Mouse (Mus musculus): ENCODE measurements around the gene Ryr2. TPM values are rescaled to one million over a fixed set of nuclear protein-coding genes. Genes with fewer than 3 reads are reported as not detected.

Ryr2 gene
- polyA plus RNA-seq, 1 experiment: not detected

DNA sequence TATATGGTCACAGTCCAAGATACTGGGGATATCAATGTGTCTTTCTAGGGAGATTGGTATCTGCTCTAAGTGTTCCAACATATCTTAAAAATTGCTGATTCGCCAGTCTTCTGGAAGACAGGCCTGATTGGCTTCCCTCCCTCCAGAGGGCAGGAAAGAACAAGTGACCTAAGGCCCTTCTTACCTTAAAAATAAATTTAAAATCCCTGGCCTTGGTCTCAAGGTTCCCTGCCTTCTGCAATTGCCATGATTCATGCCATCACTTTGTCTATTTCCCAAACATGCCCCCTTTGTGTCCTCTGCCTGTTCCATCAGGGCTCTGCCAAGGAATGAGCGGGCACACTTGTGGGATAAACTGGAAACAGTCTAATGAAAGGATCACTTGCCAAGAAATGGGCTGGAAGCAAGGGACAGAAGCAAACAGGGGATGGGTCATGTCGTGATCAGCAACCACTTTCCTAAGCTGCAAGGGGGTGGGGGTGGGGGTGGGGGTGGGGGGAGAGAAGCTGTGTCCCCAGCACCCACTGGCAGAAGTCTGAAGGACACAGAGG is 10.3 kb downstream of the Ryr2 start:
- Histone ChIP-seq H3K4me1 (ENCODE audit: control insufficient read depth, insufficient read depth, low read length) (0 out of 2 replicates have a peak, but pooled peaks cover 2% of the 10 kb centered on the region), H3K27ac (ENCODE audit: insufficient read depth, low read depth, low read length) (no peak overlapping the region), H3K4me3 (ENCODE audit: insufficient read depth, low read length) (no peak overlapping the region)
- TF ChIP-seq POLR2A (IDR thresholded peaks at IDR 0.05; ENCODE audit: borderline replicate concordance, low read depth, low read length) (no peak), CTCF (IDR thresholded peaks at IDR 0.05; ENCODE audit: low read depth, low read length) (no peak)

GRCm38 (mm10) chr13:12094569-12094968 is 12.2 kb downstream of the Ryr2 start:
- H3K4me1 ChIP-seq (ENCODE audit: control insufficient read depth, insufficient read depth, low read length): 0 out of 2 replicates have a peak, but pooled peaks cover 2% of the 10 kb centered on the region
- no peak overlapping the region for H3K27ac ChIP-seq (ENCODE audit: insufficient read depth, low read depth, low read length)
- H3K4me3 ChIP-seq (ENCODE audit: insufficient read depth, low read length): no peak overlapping the region
- TF ChIP-seq POLR2A (IDR thresholded peaks at IDR 0.05; ENCODE audit: borderline replicate concordance, low read depth, low read length): no peak

- no peak overlapping the region for H3K4me3 ChIP-seq (ENCODE audit: insufficient read depth, low read length)
Observed at GRCm38 (mm10) chr13:12093146-12093545, 13.6 kb downstream of the Ryr2 start.

GRCm38 (mm10) chr13:12092379-12093107 is 14.2 kb downstream of the Ryr2 start:
- H3K4me1 ChIP-seq (ENCODE audit: control insufficient read depth, insufficient read depth, low read length): 0 out of 2 replicates have a peak, but pooled peaks cover 2% of the 10 kb centered on the region
- TF ChIP-seq POLR2A (IDR thresholded peaks at IDR 0.05; ENCODE audit: borderline replicate concordance, low read depth, low read length) (no peak), CTCF (IDR thresholded peaks at IDR 0.05; ENCODE audit: low read depth, low read length) (no peak)
- H3K4me3 ChIP-seq (ENCODE audit: insufficient read depth, low read length): no peak overlapping the region
- H3K27ac ChIP-seq (ENCODE audit: insufficient read depth, low read depth, low read length): no peak overlapping the region

More at GRCm38 (mm10) chr13:12093146-12093545, 13.6 kb downstream of the Ryr2 start:
- Histone ChIP-seq H3K27ac (ENCODE audit: insufficient read depth, low read depth, low read length) (no peak overlapping the region), H3K4me1 (ENCODE audit: control insufficient read depth, insufficient read depth, low read length) (0 out of 2 replicates have a peak, but pooled peaks cover 2% of the 10 kb centered on the region)
- no peak for TF ChIP-seq CTCF (IDR thresholded peaks at IDR 0.05; ENCODE audit: low read depth, low read length)
- TF ChIP-seq POLR2A (IDR thresholded peaks at IDR 0.05; ENCODE audit: borderline replicate concordance, low read depth, low read length): no peak

DNA sequence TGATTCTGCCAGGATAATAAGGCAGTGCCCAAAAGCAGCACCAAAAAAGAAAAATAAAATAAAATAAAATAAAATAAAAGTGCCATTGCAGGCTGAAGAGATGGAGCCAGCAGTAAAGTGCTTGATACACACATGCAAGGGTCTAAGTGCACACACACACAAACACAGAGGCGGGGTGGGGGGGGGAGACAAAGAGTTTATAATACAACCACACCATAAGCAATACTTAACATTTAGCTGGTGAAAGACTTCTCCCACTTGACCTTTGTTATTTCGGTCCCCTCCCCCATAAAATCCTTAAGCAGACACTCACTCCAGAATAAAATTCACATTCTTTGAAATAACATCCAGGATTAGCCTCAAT is 22.7 kb downstream of the Ryr2 start:
- no peak overlapping the region for H3K4me3 ChIP-seq (ENCODE audit: insufficient read depth, low read length)
- no peak for TF ChIP-seq CTCF (IDR thresholded peaks at IDR 0.05; ENCODE audit: low read depth, low read length)
- TF ChIP-seq POLR2A (IDR thresholded peaks at IDR 0.05; ENCODE audit: borderline replicate concordance, low read depth, low read length): no peak
- no peak overlapping the region for H3K27ac ChIP-seq (ENCODE audit: insufficient read depth, low read depth, low read length)
- no peaks in the 10 kb centered on the region for H3K4me1 ChIP-seq (ENCODE audit: control insufficient read depth, insufficient read depth, low read length)

DNA sequence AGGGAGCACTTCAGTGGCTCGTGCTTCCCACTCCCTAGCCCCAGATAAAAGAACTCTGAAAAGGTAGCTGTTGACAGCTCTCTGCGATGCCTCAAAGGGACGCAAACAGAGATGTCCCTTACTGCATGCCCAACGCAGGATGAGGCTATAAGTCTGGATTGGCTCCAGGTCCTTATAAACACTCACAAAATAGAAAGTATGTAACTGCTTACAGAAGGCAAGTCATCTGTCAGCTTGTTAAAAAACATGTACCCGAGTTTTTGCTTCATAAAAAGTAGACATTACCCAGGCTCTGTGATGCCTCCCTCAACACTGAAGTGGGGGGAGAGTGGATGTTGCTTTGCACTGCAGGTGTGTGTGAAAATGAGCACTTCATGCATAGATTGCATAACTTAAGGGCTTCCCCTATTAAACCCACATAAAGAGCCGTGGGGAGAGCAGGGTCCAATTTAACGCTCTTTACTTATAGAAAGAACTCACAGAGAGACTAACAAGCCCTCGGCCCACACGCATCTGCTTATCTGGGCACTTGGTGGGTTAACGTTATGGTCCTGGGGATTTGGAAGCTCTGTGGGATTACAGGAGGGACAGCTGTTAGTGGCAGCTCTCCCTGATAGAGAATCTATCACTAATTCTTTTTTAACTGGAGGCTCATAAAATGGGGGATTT is 23.2 kb downstream of the Ryr2 start:
- Histone ChIP-seq H3K27ac (ENCODE audit: insufficient read depth, low read depth, low read length) (no peak overlapping the region), H3K4me1 (ENCODE audit: control insufficient read depth, insufficient read depth, low read length) (no peaks in the 10 kb centered on the region), H3K4me3 (ENCODE audit: insufficient read depth, low read length) (no peak overlapping the region)
- TF ChIP-seq POLR2A (IDR thresholded peaks at IDR 0.05; ENCODE audit: borderline replicate concordance, low read depth, low read length): no peak
- no peak for TF ChIP-seq CTCF (IDR thresholded peaks at IDR 0.05; ENCODE audit: low read depth, low read length)

GRCm38 (mm10) chr13:12080590-12080989 is 26.2 kb downstream of the Ryr2 start:
- no peak overlapping the region for H3K27ac ChIP-seq (ENCODE audit: insufficient read depth, low read depth, low read length)
- no peak overlapping the region for H3K4me3 ChIP-seq (ENCODE audit: insufficient read depth, low read length)
- H3K4me1 ChIP-seq (ENCODE audit: control insufficient read depth, insufficient read depth, low read length): no peaks in the 10 kb centered on the region
- TF ChIP-seq CTCF (IDR thresholded peaks at IDR 0.05; ENCODE audit: low read depth, low read length) (no peak), POLR2A (IDR thresholded peaks at IDR 0.05; ENCODE audit: borderline replicate concordance, low read depth, low read length) (no peak)

GRCm38 (mm10) chr13:12079536-12079935 is 27.2 kb downstream of the Ryr2 start:
- no peaks in the 10 kb centered on the region for H3K4me1 ChIP-seq (ENCODE audit: control insufficient read depth, insufficient read depth, low read length)
- no peak overlapping the region for H3K4me3 ChIP-seq (ENCODE audit: insufficient read depth, low read length)
- no peak overlapping the region for H3K27ac ChIP-seq (ENCODE audit: insufficient read depth, low read depth, low read length)
- no peak for TF ChIP-seq POLR2A (IDR thresholded peaks at IDR 0.05; ENCODE audit: borderline replicate concordance, low read depth, low read length)
- TF ChIP-seq CTCF (IDR thresholded peaks at IDR 0.05; ENCODE audit: low read depth, low read length): no peak

DNA sequence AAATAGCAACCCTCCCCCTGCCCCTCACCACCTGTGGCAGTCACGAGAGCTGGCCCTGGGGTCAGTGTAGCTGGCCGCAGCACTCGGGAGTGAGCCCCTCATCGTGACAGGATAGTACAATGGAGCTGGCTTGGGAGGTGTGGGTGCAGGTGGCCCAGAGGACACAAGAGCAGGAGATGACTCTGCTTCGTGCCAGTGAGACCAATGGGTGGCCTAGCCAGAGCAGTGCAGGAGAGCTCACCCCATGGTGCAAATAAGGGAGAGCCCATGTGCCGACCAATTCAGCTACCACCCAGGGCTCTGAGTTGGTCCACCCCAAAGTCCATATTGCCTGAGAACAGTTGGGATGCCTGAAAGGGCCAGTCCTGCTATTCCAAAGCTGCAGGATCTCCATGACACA is 31.8 kb downstream of the Ryr2 start:
- TF ChIP-seq CTCF (IDR thresholded peaks at IDR 0.05; ENCODE audit: low read depth, low read length): no peak
- no peak for TF ChIP-seq POLR2A (IDR thresholded peaks at IDR 0.05; ENCODE audit: borderline replicate concordance, low read depth, low read length)
- no peaks in the 10 kb centered on the region for H3K4me1 ChIP-seq (ENCODE audit: control insufficient read depth, insufficient read depth, low read length)
- no peak overlapping the region for H3K4me3 ChIP-seq (ENCODE audit: insufficient read depth, low read length)
- no peak overlapping the region for H3K27ac ChIP-seq (ENCODE audit: insufficient read depth, low read depth, low read length)

- no peak overlapping the region for H3K4me3 ChIP-seq (ENCODE audit: insufficient read depth, low read length)
- H3K27ac ChIP-seq (ENCODE audit: insufficient read depth, low read depth, low read length): no peak overlapping the region
- no peak for TF ChIP-seq CTCF (IDR thresholded peaks at IDR 0.05; ENCODE audit: low read depth, low read length)
- TF ChIP-seq POLR2A (IDR thresholded peaks at IDR 0.05; ENCODE audit: borderline replicate concordance, low read depth, low read length): no peak
Observed at GRCm38 (mm10) chr13:12072571-12072970, 34.2 kb downstream of the Ryr2 start.

More at GRCm38 (mm10) chr13:12072571-12072970, 34.2 kb downstream of the Ryr2 start:
- H3K4me1 ChIP-seq (ENCODE audit: control insufficient read depth, insufficient read depth, low read length): no peaks in the 10 kb centered on the region

Measured in bone marrow macrophage, adult 2 months (primary cell).